In the genomic region with DNA sequence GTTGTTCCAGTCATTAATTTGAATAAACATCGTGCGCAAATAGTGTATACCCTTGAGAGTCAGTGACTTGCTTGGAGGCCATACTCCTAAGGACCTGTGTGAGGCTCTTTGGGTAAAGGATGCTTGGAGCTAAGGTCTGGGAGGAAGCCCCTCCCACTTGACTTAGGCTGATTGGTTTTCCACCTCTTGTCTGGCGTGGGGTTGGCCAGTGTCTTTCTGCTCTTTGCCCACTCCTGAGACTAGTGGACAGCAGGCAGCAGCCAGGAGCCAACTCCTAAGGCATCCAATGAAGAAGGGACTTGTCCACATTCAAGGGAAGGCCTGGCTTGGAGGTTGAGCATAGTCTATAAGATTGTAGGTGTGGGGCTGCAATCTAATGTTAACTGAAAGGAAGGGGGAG, we compare ENCODE assay signal across 13 mouse cellular contexts. TPM values are rescaled to one million over a fixed set of nuclear protein-coding genes. Genes with fewer than 3 reads are reported as not detected.
A peak's percentile ranks its signal among the peaks of the same experiment; 100 is the strongest.
DNase-seq lines count a peak whose midpoint lies in the region; ATAC-seq and TF ChIP-seq lines count a peak whose summit lies in the region.
"Had no signal": no experiment of that assay in that cellular context is flagged by ENCODE, and none has a peak within 500 bp of the region (broad histone marks: within the 10 kb centered on the region; RNA-seq: fewer than 3 reads in every experiment).

No protein-coding gene starts in this region.

- ATAC-seq in forebrain, embryonic 12.5 days (ENCODE audit: low FRiP score), result no peak
- no peak for ATAC-seq in forebrain, embryonic 15.5 days (replicated peaks)
- ATAC-seq in kidney, postnatal 0 days (replicated peaks; ENCODE audit: low FRiP score, low read depth), result 0 out of 2 replicates have a peak, but pooled peaks have one; percentile 9
- no peak for ATAC-seq in erythroid progenitor cell, adult 5-6 weeks (replicated peaks; ENCODE audit: low FRiP score, poor library complexity, severe bottlenecking)
- ATAC-seq: CD4-positive, CD25-positive, alpha-beta regulatory T cell, adult 4 months; hindbrain, embryonic 16.5 days had no signal

- no peak overlapping the region for H3K27ac ChIP-seq in forebrain, embryonic 12.5 days
- no peak overlapping the region for H3K27ac ChIP-seq in forebrain, embryonic 15.5 days (replicated peaks)
- H3K27ac ChIP-seq in kidney, postnatal 0 days, result no peak overlapping the region
- H3K27ac ChIP-seq in brown adipose tissue, adult 24 weeks (replicated peaks; ENCODE audit: low read depth, low read length), result peak overlapping the region; percentile 82

- H3K27me3 ChIP-seq in forebrain, embryonic 12.5 days, result 0 out of 2 replicates have a peak, but pooled peaks cover 6% of the 10 kb centered on the region
- no peaks in the 10 kb centered on the region for H3K27me3 ChIP-seq in forebrain, embryonic 15.5 days
- no peaks in the 10 kb centered on the region for H3K27me3 ChIP-seq in kidney, postnatal 0 days (ENCODE audit: insufficient read depth, low read length)

- no peaks in the 10 kb centered on the region for H3K36me3 ChIP-seq in forebrain, embryonic 12.5 days (replicated peaks)
- no peaks in the 10 kb centered on the region for H3K36me3 ChIP-seq in forebrain, embryonic 15.5 days
- H3K36me3 ChIP-seq in kidney, postnatal 0 days (ENCODE audit: insufficient read depth, low read length), result no peaks in the 10 kb centered on the region

- H3K4me2 ChIP-seq in forebrain, embryonic 12.5 days, result 0 out of 2 replicates have a peak overlapping the region, but pooled peaks have one; percentile 98
- no peak overlapping the region for H3K4me2 ChIP-seq in forebrain, embryonic 15.5 days (replicated peaks)
- H3K4me2 ChIP-seq in kidney, postnatal 0 days (ENCODE audit: low read length), result no peak overlapping the region

- peaks cover 34% of the 10 kb centered on the region for H3K4me1 ChIP-seq in forebrain, embryonic 12.5 days
- peaks cover 31% of the 10 kb centered on the region for H3K4me1 ChIP-seq in forebrain, embryonic 15.5 days
- peaks cover 4% of the 10 kb centered on the region; the same call in 1 of the 2 replicates for H3K4me1 ChIP-seq in kidney, postnatal 0 days (replicated peaks; ENCODE audit: insufficient read depth, low read length)
- peaks cover 22% of the 10 kb centered on the region for H3K4me1 ChIP-seq in brown adipose tissue, adult 24 weeks (ENCODE audit: control insufficient read depth, insufficient read depth, insufficient read length, low read length)

- peak; percentile 27 for DNase-seq in kidney, postnatal 0 days (ENCODE audit: low spot score)
- no peak for DNase-seq in kidney, adult 8-10 months
- DNase-seq in 3134 (ENCODE audit: extremely low read depth, insufficient read length, low spot score), result peak; percentile 61
- no peak for DNase-seq in frontal cortex, adult 2 months (ENCODE audit: extremely low spot score in 1 of 2, low spot score in 1 of 2)
- DNase-seq: gastrocnemius, postnatal 10 days; liver; right cerebral cortex, postnatal 25 days had no signal

- 0 out of 2 replicates have a peak overlapping the region, but pooled peaks have one; percentile 21 for H3K9ac ChIP-seq in forebrain, embryonic 12.5 days
- H3K9ac ChIP-seq in forebrain, embryonic 15.5 days (replicated peaks), result no peak overlapping the region
- H3K9ac ChIP-seq in kidney, postnatal 0 days (ENCODE audit: low read depth, low read length), result no peak overlapping the region

- no peak for TF ChIP-seq CTCF in kidney, postnatal 0 days (IDR thresholded peaks at IDR 0.05; ENCODE audit: low read depth)

- no peak overlapping the region for H3K4me3 ChIP-seq in forebrain, embryonic 12.5 days (replicated peaks)
- H3K4me3 ChIP-seq in forebrain, embryonic 15.5 days, result no peak overlapping the region
- H3K4me3 ChIP-seq in kidney, postnatal 0 days (replicated peaks; ENCODE audit: low read depth, low read length), result no peak overlapping the region
- H3K4me3 ChIP-seq in brown adipose tissue, adult 24 weeks (ENCODE audit: insufficient read depth, low read depth, low read length), result no peak overlapping the region

- no peaks in the 10 kb centered on the region for H3K9me3 ChIP-seq in forebrain, embryonic 12.5 days
- no peaks in the 10 kb centered on the region for H3K9me3 ChIP-seq in forebrain, embryonic 15.5 days
- no peaks in the 10 kb centered on the region for H3K9me3 ChIP-seq in kidney, postnatal 0 days (replicated peaks; ENCODE audit: low read length)

- WGBS in forebrain, embryonic 12.5 days, result 61% methylated on average over 3 of the region's 3 CpGs
- 66% methylated on average over 3 of the region's 3 CpGs for WGBS in forebrain, embryonic 15.5 days
- 16% methylated on average over 3 of the region's 3 CpGs for WGBS in kidney, postnatal 0 days

RNA-seq across cellular contexts. Expression of a gene that starts 53.4 kb away (rescaled TPM):
- polyA plus RNA-seq in forebrain, embryonic 12.5 days (2016; fragmentation: Nextera tagmentation; extraction: Ambion mirVana), result 4.1 and 4.4 TPM in 2 replicates
- polyA plus RNA-seq in forebrain, embryonic 15.5 days (2015; fragmentation: Nextera tagmentation; extraction: Ambion mirVana), result 11.2 and 11.4 TPM in 2 replicates
- polyA plus RNA-seq in kidney, postnatal 0 days (2015; fragmentation: Nextera tagmentation; extraction: Ambion mirVana), result 1.6 and 2.0 TPM in 2 replicates
- polyA plus RNA-seq in brown adipose tissue, adult 24 weeks (2012; ENCODE audit: insufficient read depth, insufficient read length, missing spikeins), result 23.3 and 29.1 TPM in 2 replicates
- polyA plus RNA-seq in frontal cortex, adult 2 months (2012; rRNA removed), result 211 and 225 TPM in 2 replicates
- 0.36 and 0.84 TPM in 2 replicates for total RNA-seq in erythroid progenitor cell, adult 5-6 weeks (2015; ENCODE audit: low replicate concordance)
- total RNA-seq in erythroid progenitor cell, adult 5-6 weeks (2017; ENCODE audit: low replicate concordance), result 1.4 and 5.8 TPM in 2 replicates

Comparison
In these comparisons a context has a peak if more than half of its experiments do, and no peak if none do; other contexts are left out.
1. DNase-seq: peak in kidney, postnatal 0 days (single experiment) and 3134 (single experiment); none in kidney, adult 8-10 months (0 of 2) and frontal cortex, adult 2 months (0 of 2).